Mouse (Mus musculus) thymus, postnatal 0 days (tissue): ENCODE data around the gene March10. TPM values are rescaled to one million over a fixed set of nuclear protein-coding genes. Genes with fewer than 3 reads are reported as not detected.

ENCODE experiments used
- DNase-seq: peaks from one replicate; pipeline ENCODE4 v3.0.0-alpha.2; 2015; ENCODE audit warnings: low spot score
- polyA plus RNA-seq: library from polyadenylated mRNA; unstranded; fragments of >200 nt; fragmentation: Nextera tagmentation; extraction: Ambion mirVana; gene quantifications from 2 replicates; pipeline ENCODE4 v1.2.1, GENCODE M21; 2015

The March10 gene
- not detected in 2 replicates for polyA plus RNA-seq

DNA sequence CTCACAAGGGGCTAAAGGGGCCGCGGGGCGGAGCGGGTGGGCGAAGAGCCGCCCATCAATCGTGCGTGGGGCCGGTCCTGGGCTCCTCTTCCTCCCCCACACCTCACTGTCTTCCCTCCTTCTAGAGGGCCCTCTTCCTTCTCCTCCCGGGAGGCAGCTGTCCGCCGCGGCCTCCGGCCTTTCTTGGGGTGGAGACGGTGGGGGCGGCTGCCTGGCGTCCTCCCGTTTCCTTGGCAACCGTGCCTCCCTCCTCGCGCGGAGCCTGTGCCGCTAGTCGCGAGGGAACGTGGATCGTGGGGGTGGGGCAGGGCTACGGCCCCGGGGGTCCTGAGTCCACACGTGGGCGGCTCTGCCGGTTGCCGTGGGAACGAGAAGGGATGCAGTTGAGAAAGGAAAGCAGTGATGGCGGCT, at the start of gene March10:
TSS of gene March10 (minus strand) at position 239 of the 411 bp plus-strand sequence.
- no peak for DNase-seq

GRCm38 (mm10) chr11:105506322-105506721, 49.8 kb upstream of the March10 start:
- DNase-seq = no peak

GRCm38 (mm10) chr11:105505038-105505437, 48.5 kb upstream of the March10 start:
- DNase-seq = no peak

DNA sequence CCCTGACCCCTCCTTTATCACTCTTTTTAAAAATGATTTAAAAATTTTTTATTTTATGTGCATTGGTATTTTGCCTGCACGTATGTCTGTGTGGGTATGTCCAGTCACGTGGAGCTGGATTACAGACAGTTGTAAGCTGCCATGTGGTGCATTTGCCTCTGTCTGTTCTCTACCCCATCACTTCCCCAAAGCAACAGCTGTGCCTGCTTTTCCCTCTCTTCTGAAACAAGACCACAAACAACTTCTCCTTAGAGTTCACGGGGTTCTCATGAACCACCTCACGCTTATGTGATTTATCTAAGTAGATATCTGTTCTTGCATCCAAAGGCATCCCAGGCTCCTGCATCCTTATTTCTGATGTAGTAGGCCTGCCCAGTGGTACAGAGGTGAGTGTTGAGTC, 45.8 kb upstream of the March10 start:
- DNase-seq = no peak

GRCm38 (mm10) chr11:105497505-105497904, 41.0 kb upstream of the March10 start:
- DNase-seq = no peak

DNA sequence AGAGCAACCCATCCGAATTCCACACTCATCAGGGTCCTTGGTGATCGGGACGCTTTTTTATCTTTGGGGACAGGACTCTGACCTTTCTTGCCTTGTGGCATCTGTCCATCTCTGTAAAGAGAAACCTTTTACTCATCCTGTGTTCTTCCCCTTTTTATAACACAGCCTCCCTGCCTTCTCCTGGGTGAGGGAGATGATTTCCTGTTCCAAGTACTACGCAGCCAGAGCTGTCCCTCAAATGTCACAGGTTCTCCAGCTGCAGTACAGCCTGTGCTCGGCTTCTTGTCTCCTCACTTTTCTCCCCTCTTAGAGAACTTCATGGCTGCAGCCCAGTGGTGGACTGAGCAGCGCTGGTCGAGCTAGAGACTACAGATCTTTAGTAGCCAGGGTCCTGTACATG, 40.1 kb upstream of the March10 start:
- DNase-seq = no peak

DNA sequence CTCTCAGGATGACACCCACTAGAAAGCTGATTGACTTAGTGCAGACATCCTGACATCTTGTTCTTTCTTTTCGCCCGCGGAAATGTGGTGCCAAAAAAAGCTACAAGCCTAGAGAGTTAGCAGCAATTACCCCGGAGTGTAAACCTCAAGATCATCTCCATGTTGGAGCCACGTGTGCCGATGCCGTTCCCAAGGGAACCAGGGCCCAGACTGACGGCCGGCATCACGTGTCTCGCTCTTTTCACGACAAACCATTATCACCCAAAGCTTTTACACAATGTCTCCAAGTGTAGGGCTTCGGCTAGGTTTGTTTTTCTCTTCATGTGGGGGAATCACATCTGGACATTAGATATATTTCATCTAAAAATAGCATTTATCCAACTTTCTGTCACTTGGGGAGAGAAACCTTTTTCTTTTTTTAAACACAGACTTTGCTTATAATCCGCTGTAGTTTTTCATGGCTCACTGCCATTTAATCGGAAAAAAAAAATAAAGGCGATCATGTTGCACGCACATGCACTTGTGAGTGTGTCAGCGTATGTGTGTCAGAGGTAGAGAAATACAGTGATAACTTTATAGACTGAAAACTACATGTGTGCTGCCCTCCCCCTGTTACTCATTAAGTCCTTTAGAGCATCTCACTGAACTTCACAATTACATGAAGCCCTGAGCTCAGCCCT, 39.2 kb upstream of the March10 start:
- no peak for DNase-seq

DNA sequence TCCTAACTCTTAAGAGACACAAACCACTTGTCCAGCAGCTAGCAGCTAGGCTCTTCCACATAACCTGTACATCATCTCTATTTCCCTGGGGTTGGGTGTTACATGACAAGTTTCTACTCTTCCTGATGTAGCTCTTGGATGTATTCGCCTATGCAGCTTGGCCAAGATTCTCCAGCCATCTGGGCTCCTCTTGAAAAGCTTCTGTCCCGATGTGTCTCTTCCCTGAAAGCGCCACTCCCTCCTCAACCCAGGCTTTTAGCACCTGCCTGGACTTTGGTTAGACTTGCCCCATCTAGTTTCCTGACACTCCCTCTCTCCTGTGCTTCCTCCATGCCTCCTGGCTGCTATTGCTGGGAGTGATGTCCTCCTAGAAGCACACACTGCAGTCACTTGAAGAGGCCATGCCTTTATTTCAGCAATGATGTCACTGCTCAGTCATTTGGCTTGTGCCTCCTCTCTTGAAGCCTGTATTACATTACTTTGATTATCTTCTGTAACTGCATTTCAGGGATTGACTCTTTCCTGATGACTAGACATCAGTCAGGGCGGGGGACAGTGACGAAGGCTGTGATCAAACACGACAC, 38.3 kb upstream of the March10 start:
- DNase-seq = no peak

DNA sequence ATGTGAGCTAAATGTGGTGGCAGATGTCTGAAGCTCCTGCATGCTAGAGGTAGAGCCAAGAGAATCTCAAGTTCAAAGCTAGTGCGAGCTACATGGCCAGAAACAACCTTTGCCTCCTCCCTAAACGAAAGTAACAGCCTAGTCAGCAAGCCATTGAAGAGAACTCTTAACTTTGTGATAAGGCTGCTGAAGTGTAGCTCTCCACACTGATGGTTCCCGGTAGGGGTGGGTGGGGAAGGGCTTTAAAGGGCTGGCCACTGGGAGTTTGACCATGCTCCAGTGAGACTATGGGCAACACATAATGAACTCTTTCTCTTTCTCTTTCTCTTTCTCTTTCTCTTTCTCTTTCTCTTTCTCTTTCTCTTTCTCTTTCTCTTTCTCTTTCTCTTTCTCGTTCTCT, 35.9 kb upstream of the March10 start:
- no peak for DNase-seq

- no peak for DNase-seq
These were observed 34.4 kb upstream of the March10 start for GRCm38 (mm10) chr11:105490971-105491370.

- DNase-seq = no peak
These were observed 28.9 kb upstream of the March10 start for GRCm38 (mm10) chr11:105485412-105485811.

GRCm38 (mm10) chr11:105484993-105485392, 28.5 kb upstream of the March10 start:
- no peak for DNase-seq

- no peak for DNase-seq
These were observed 26.2 kb upstream of the March10 start for GRCm38 (mm10) chr11:105482747-105483146.

DNA sequence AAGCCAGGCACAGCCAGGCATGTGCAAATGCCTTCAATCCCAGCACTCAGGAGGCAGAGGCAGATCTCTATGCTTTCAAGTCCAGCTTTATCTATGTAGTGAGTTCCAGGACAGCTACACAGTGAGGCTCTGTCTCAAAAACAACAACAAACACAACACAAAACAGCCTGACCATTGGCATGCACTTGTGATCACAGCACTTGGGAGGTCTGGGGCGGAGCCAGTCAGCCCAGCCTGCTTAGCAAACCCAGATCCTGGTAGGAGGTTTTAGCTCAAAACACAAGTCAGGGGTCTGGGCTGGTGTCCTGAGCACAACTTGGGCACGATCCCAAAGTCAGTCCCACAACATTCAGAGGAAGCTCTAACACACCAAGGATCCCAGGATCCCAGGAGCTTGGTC, 18.2 kb upstream of the March10 start:
- DNase-seq = no peak

- DNase-seq = no peak
These were observed 17.8 kb upstream of the March10 start for GRCm38 (mm10) chr11:105474352-105474736.

DNA sequence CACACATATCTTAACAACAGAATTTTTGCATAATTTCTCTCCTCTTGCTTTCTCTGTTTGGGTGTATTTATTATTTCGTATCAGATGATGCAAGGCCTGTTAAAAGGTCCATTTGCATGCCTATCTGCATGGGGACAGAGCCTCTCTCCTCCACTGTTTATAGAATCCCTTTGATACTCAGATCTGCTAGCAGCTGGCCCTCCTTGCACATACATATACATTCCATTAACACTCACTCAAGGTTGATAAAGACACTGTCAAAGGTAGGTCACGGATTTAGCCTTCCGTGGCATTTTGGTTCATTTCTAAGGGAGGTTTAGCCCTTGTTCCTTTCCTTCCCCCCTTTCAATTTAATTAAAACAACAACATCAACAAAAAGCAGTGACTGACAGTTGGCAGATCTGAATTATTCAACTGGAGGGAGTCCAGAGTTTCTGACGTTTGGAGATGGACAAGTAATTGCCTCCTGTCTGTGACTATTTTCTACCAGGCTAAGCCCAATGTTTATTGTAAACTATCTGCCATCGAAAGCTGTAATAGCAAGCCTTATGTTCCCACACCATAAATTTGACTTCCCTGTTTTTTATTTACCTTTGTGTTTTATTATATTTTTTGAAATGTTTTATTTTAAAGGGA, 17.3 kb upstream of the March10 start:
- no peak for DNase-seq

- no peak for DNase-seq
These were observed 16.1 kb upstream of the March10 start for GRCm38 (mm10) chr11:105472610-105473009.

DNA sequence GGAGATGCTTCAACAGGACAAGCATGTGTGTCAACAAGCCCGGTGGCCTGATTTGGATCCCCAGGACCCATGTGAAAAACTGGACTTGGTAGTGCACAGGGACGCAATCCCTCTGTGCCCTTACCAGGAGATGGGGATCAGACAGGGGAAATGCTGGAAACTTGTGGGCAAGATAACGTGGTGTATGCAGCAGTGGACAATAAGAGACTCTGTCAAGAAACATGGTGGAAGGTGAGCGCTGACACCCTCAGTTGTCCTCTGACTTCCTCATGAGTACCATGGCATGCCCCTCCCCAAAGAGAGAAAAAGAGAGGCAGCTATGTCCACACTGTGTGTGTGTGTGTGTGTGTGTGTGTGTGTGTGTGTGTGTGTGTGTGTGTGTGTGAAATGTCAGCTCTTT, 14.4 kb upstream of the March10 start:
- no peak for DNase-seq

- DNase-seq = no peak
These were observed 13.0 kb upstream of the March10 start for GRCm38 (mm10) chr11:105469561-105469960.

GRCm38 (mm10) chr11:105469091-105469507, 12.6 kb upstream of the March10 start:
- no peak for DNase-seq

DNA sequence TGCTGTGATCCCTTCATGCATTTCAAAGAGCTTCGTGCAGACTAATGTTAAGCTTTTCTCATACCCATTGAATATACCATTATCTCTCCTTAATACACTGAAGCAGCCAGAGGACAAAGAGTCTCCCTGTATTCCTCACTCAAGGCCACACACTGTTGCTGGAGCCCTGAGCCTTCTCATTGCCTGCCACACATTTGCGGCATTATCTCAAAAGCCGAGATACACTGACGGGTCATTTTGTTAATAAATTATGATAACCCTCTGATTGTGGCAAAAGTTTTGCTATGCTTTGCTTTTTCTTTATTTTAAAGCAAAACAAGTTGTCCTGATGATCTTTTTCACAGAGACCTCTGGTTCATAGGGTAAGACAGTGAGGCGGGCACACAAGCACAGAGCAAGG, 11.9 kb upstream of the March10 start:
- no peak for DNase-seq

GRCm38 (mm10) chr11:105467816-105468215, 11.3 kb upstream of the March10 start:
- no peak for DNase-seq

GRCm38 (mm10) chr11:105467266-105467665, 10.7 kb upstream of the March10 start:
- DNase-seq = no peak
